Mouse (Mus musculus): ENCODE measurements around the gene Mef2c.

DNA sequence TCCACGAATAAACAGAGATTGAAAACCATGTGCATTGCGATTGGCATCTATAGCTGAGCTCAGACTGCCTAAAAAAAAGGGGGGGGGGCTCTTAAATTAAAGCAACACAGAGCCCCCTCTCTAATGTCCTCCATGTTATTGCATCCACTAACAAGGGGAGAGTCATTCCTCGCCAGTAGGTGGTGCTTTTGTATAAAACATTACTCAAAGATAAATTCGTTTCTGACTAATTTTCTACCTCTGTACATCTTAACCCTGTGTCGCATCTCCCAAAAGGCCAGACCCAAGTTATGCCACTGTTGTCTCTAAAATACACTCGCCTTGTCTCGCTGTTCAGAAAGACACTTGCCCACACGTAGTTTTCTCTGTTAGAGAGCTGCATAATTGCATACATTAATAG is 156.9 kb downstream of the Mef2c start:
- TF ChIP-seq CTCF (IDR thresholded peaks at IDR 0.05; ENCODE audit: control insufficient read depth, insufficient read depth, insufficient replicate concordance, low read depth, low read length) (no peak), POLR2A (IDR thresholded peaks at IDR 0.05; ENCODE audit: control insufficient read depth, low read depth, low read length) (no peak)

Data from testis, adult 2 months (tissue).